Mouse (Mus musculus): Measurements from ENCODE around the gene Tgm4.

DNA sequence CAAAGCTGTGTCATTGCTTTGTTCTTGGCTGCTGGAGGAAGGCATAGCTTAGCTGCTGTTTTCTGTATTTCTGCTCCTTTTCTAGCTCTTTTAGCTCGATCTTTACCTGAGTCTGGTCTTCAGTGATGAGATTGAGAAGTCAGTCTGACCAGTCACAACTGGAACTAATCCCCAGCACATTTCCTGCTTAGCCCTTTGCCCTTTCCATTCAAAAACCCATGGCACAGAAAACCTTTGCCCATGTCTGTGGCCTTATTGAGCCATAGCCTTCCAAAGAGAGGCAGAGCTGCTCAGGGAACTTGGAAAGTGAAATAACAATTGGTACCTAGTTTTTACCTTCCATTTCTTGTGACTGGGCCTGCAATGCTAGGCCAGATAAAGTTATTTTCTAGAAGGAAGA lies 81.0 kb downstream of the Tgm4 start:
- no peak for TF ChIP-seq POLR2A (IDR thresholded peaks at IDR 0.05; ENCODE audit: borderline replicate concordance, extremely low read depth, low read depth, low read length)
- no peak for TF ChIP-seq CTCF (IDR thresholded peaks at IDR 0.05; ENCODE audit: insufficient read depth, low read length)

All from lung, adult 2 months (tissue).